Mouse (Mus musculus) heart, embryonic 16.5 days (tissue): ENCODE measurements at regions not wholly inside any gene's neighbourhood (a gene's known extent, or its start where the extent isn't known, plus 50 kb on each side); places are given as distances from the start of the nearest gene placed in this dataset.

Experiments
- ATAC-seq: fragments of 200-750 bp; cut with Nextera tagmentation; replicated peaks from 2 replicates; pipeline ENCODE4 v1.8.0; 2017; ENCODE audit warnings: moderate number of reproducible peaks; ENCODE audit not compliant: insufficient read depth, low FRiP score; ENCODE audit errors: extremely low read depth
- H3K27ac ChIP-seq: fragments of 300-500 bp; sonication (generic); 2 replicates; pipeline ENCODE4 v1.5.1; 2014; ENCODE audit warnings: mild to moderate bottlenecking, low read length, control low read depth, moderate library complexity
- H3K27me3 ChIP-seq: fragments of 300-500 bp; sonication (generic); 2 replicates; pipeline ENCODE4 v1.6.1; 2014; ENCODE audit warnings: low read length, mixed read lengths; ENCODE audit not compliant: control insufficient read depth, insufficient read depth
- H3K36me3 ChIP-seq: fragments of 300-500 bp; sonication (generic); 2 replicates; pipeline ENCODE4 v1.6.1; 2014; ENCODE audit not compliant: control insufficient read depth, insufficient read depth
- H3K4me1 ChIP-seq: fragments of 300-500 bp; sonication (generic); 2 replicates; pipeline ENCODE4 v1.6.1; 2014; ENCODE audit warnings: low read length, mixed read lengths; ENCODE audit not compliant: control insufficient read depth, insufficient read depth
- H3K4me2 ChIP-seq: fragments of 300-500 bp; sonication (generic); 2 replicates; pipeline ENCODE4 v1.6.1; 2014; ENCODE audit warnings: low read depth, mild to moderate bottlenecking, control low read depth, low read length
- H3K4me3 ChIP-seq: fragments of 300-500 bp; sonication (generic); 2 replicates; pipeline ENCODE4 v1.5.1; 2014; ENCODE audit warnings: mild to moderate bottlenecking, control low read depth, low read length
- H3K9ac ChIP-seq: fragments of 300-500 bp; sonication (generic); 2 replicates; pipeline ENCODE4 v1.6.1; 2014; ENCODE audit warnings: low read length, control low read depth
- H3K9me3 ChIP-seq: fragments of 300-500 bp; sonication (generic); replicated peaks from 2 replicates; pipeline ENCODE4 v1.6.1; 2016; ENCODE audit warnings: low read length; ENCODE audit not compliant: control insufficient read depth
- WGBS: fragments of 180-500 bp; shearing (Covaris S2); extraction: QIAGEN DNeasy Blood & Tissue Kit; methylation state at CpG from one replicate; pipeline ENCODE4 v1.1.7; 2014; 5-methylcytosine and 5-hydroxymethylcytosine counted together

DNA sequence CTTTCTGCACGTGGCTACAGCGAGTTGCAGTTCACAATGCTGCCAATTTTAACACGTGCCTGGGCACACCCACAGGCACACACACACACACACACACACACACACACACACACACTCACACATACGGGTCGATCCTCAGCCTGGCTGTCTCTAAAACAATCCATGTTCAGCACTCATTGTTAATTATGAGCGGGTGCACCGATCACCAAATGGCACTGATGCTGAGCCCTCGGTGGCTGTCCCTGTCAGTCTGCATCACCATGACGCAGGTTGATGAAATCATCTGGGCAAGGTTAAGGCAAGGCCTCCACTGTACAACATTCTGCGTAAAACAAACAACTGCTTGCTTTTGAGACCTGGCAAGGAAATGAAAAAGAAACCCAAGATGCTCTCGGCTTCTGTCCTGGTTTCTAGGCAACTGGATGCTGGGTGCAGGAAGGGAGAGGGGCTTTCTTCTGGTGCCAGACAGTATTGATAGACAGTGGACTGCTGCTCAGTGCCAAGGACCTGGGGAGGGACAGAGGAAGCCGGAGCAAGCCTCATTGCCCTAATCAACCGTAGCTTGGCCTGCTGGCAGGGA, 187.3 kb downstream of the Wdr11 start:
- Histone ChIP-seq H3K36me3 (no peaks in the 10 kb centered on the region), H3K27me3 (peaks cover 4% of the 10 kb centered on the region), H3K4me1 (0 out of 2 replicates have a peak, but pooled peaks cover 7% of the 10 kb centered on the region), H3K27ac (no peak overlapping the region), H3K9me3 (no peaks in the 10 kb centered on the region), H3K4me2 (no peak overlapping the region), H3K9ac (no peak overlapping the region), H3K4me3 (no peak overlapping the region)
- no peak for ATAC-seq
- 58% methylated on average over 13 of the region's 13 CpGs for WGBS

DNA sequence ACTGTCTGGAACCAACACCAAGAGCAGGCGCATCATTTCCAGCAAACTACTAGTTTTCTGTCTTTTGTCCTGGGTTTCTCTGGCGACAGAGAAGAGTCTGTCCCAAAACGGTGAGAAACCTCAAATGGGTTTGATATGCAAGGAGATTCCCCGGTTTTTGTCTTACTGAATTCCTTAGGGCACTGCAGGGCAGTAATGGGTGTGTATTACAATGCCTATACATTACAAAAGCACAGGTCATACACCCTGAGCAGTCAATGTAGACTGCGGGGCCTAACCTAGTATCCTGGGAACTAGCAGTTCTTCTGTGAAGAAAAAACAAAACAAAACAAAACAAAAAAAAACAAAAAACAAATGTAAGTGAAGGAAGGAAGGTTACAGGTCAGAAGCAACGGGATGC, 188.3 kb downstream of the Wdr11 start:
- H3K9me3 ChIP-seq: no peaks in the 10 kb centered on the region
- H3K4me3 ChIP-seq: no peak overlapping the region
- no peak overlapping the region for H3K9ac ChIP-seq
- no peak overlapping the region for H3K4me2 ChIP-seq
- H3K27ac ChIP-seq: no peak overlapping the region
- ATAC-seq: no peak
- no peaks in the 10 kb centered on the region for H3K36me3 ChIP-seq
- 0 out of 2 replicates have a peak, but pooled peaks cover 2% of the 10 kb centered on the region for H3K4me1 ChIP-seq
- WGBS: 79% methylated on average over 6 of the region's 6 CpGs
- H3K27me3 ChIP-seq: peaks cover 4% of the 10 kb centered on the region

DNA sequence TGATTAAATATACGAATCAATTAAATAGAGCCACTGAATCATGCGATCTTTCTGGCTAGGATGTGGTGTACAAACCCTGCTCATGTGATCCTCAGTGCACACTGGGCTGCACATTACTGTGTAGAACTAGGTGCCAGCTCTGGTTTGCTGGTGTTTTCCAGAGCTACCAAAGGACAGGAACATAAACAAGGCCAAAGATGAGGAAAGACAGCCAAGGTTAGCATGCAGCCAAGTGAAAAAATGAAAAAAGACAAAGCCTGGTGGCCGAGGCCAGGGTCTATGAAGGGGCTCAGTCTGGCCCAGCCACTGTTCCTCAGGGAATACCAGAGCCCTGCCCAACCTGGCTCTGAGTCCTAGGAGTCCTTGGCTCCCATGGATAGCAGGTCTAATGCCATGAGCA, 190.1 kb downstream of the Wdr11 start:
- H3K4me3 ChIP-seq: no peak overlapping the region
- WGBS: 71% methylated on average over 3 of the region's 3 CpGs
- ATAC-seq: no peak

DNA sequence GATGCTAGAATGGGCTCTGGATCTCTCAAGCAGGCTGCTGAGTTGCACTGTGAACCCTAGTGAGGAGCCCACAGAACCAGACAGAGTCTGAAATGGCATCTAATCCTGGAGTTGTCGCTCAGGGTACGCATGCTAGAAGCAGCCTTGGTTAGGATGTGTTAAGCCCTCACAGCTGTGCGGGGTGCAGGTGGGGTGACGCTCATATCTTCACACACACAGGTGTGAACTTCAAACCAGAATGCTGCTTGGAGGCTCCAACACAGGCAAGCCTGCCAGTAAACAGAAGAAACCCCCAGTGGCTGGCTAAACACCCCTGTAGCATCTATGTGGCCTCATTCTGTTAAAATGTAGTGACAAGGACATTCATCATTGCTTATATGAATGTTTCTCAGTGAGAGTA, 193.3 kb downstream of the Wdr11 start:
- H3K4me3 ChIP-seq: no peak overlapping the region

More for the DNA sequence above, 190.1 kb downstream of the Wdr11 start:
- no peaks in the 10 kb centered on the region for H3K27me3 ChIP-seq
- no peak overlapping the region for H3K27ac ChIP-seq
- no peak overlapping the region for H3K9ac ChIP-seq
- H3K9me3 ChIP-seq: no peaks in the 10 kb centered on the region
- H3K4me2 ChIP-seq: no peak overlapping the region
- peaks cover 4% of the 10 kb centered on the region for H3K4me1 ChIP-seq
- no peaks in the 10 kb centered on the region for H3K36me3 ChIP-seq

DNA sequence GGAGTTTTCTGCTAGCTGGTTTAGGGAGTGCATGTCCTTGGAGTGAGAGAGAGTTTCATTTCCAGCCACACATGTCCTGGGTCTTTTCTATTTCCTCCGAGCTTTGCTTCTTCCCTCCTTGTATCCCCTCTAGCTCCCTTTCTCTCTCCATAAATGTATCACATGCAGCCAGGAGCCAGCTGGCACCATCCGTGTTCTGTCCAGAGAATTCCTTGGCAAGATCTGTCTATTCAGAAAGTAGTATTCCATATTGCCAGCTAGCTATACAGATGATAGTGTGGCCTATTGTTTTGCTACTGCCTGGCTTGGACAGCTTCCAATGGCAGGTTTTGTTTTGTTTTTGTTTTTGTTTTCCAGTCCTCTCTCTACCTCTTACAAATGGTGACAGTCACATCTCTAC, 195.3 kb downstream of the Wdr11 start:
- H3K4me2 ChIP-seq: no peak overlapping the region
- H3K9me3 ChIP-seq: no peaks in the 10 kb centered on the region
- 45% methylated on average over 2 of the region's 2 CpGs for WGBS
- H3K27ac ChIP-seq: no peak overlapping the region
- no peaks in the 10 kb centered on the region for H3K27me3 ChIP-seq
- ATAC-seq: no peak
- H3K36me3 ChIP-seq: no peaks in the 10 kb centered on the region
- no peak overlapping the region for H3K4me3 ChIP-seq
- H3K9ac ChIP-seq: no peak overlapping the region
- peaks cover 6% of the 10 kb centered on the region for H3K4me1 ChIP-seq

More for the DNA sequence above, 193.3 kb downstream of the Wdr11 start:
- H3K9ac ChIP-seq: no peak overlapping the region
- no peak overlapping the region for H3K4me2 ChIP-seq
- no peaks in the 10 kb centered on the region for H3K9me3 ChIP-seq
- ATAC-seq: 0 out of 2 replicates have a peak, but pooled peaks have one; percentile 41
- WGBS: 74% methylated on average over 4 of the region's 4 CpGs
- H3K27ac ChIP-seq: no peak overlapping the region
- H3K4me1 ChIP-seq: peaks cover 6% of the 10 kb centered on the region
- no peaks in the 10 kb centered on the region for H3K36me3 ChIP-seq
- no peaks in the 10 kb centered on the region for H3K27me3 ChIP-seq

DNA sequence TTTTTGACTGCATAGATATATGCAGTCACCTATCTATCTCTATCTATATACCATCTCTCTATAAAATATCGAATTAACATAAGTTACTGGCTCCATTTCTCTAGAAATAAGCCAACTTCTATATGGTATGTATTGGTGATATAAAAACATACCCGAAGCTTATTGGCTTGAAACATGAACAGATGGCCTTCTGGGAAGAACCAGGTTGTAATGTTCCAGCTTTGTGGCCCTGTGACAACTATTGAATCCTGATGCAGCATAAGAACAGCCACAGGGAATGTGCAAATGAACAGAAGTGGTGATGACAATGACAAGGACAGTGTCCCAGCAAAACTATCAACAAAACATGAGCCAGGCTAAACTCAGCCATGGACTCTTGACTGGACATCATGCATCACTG, 196.1 kb downstream of the Wdr11 start:
- 88% methylated on average over 2 of the region's 2 CpGs for WGBS

DNA sequence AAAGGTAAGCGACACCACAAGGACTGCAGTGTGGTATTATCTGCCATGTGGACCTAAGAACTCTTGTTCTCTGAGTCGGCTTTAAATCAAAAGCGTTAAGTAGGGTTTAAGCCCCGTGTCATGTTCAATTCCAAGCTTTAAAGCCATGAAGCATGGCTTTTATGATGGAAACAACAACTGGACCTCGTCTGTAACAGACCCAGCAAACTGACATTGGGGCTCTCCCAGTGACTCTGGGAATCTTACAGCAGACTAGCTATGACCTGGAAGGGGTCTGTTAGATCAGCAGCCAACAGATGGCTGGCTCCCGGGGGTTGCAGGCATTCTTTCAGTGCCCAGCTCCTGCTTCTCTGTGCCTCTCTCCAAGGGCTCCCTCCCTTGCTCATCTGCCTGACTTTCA, 197.8 kb downstream of the Wdr11 start:
- ATAC-seq: no peak
- Histone ChIP-seq H3K27ac (no peak overlapping the region), H3K4me2 (no peak overlapping the region), H3K27me3 (no peaks in the 10 kb centered on the region), H3K4me1 (peaks cover 6% of the 10 kb centered on the region), H3K9ac (no peak overlapping the region), H3K4me3 (no peak overlapping the region), H3K36me3 (no peaks in the 10 kb centered on the region), H3K9me3 (no peaks in the 10 kb centered on the region)
- WGBS: 50% methylated on average over 6 of the region's 6 CpGs

More for the DNA sequence above, 196.1 kb downstream of the Wdr11 start:
- no peak for ATAC-seq
- Histone ChIP-seq H3K27me3 (no peaks in the 10 kb centered on the region), H3K9me3 (no peaks in the 10 kb centered on the region), H3K9ac (no peak overlapping the region), H3K4me1 (peaks cover 6% of the 10 kb centered on the region), H3K4me3 (no peak overlapping the region), H3K36me3 (no peaks in the 10 kb centered on the region), H3K4me2 (no peak overlapping the region), H3K27ac (no peak overlapping the region)

DNA sequence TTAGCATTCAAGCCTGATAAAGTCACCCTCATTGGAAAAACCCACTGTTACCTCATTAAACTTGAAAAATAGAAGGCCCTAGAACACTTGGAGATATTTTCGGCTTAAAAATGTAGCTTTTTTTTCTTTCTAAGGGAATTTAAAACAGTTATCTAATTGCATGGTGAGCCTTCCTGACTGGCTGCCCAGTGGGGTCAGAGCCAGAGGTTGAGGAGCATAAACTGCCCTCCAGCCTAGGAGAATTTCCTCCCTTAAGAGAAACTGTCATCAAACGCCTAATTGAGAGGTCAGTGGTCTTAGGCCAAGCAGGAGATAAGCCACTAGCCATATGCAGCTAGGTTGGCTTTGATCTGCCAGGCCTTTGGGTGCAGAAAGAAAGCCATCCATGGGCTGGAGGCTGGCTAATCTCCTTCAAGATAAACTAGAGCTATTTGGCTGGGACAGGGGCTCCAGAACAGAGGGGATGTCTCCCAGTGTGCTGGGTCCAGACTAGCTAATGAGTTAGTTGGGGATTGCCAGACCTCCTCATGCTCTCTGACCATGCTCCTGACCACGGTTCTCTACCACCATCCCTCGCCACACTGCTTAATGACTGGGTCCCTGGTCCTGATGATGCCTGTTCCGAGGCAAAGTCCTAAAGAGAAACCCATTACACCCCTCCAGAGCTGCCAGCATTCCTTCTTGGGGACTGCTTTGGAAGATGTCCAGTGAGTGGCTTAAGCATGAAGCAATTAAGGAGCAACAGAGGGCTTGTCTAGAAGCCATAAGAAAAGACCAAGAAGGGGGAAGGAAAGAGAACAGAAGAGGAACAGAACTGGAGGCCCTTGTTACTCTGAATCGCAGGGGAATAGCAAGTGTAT, 199.2 kb downstream of the Wdr11 start:
- Histone ChIP-seq H3K4me2 (no peak overlapping the region), H3K4me3 (no peak overlapping the region), H3K9ac (no peak overlapping the region), H3K9me3 (no peaks in the 10 kb centered on the region), H3K36me3 (no peaks in the 10 kb centered on the region), H3K27ac (peak overlapping the region; percentile 3; the same call in 1 of the 2 replicates), H3K27me3 (no peaks in the 10 kb centered on the region), H3K4me1 (peaks cover 6% of the 10 kb centered on the region)
- no peak; the same call in 1 of the 2 replicates for ATAC-seq
- 41% methylated on average over 6 of the region's 6 CpGs for WGBS

DNA sequence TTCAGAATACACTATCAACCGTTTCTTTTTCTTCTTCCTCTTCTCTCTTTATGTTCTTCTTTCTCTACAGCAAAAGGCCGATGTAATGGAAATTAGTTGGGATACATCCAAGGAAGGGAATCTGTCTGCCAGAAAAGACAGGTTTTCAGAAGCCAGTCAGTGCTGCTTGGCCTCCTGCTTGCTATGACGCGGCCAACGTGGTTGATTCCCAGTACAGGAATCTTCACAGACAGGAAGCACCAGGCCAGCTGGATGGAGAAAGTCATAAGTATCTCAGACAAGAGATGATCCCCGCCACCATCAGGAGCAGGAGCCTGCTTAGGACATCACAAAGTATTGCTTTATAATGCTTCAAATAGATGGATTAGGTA, 199.8 kb downstream of the Wdr11 start:
- WGBS: 72% methylated on average over 6 of the region's 6 CpGs
- peaks cover 6% of the 10 kb centered on the region for H3K4me1 ChIP-seq
- no peaks in the 10 kb centered on the region for H3K36me3 ChIP-seq
- H3K27ac ChIP-seq: no peak overlapping the region
- H3K27me3 ChIP-seq: no peaks in the 10 kb centered on the region
- no peak overlapping the region for H3K4me2 ChIP-seq
- no peaks in the 10 kb centered on the region for H3K9me3 ChIP-seq
- H3K4me3 ChIP-seq: no peak overlapping the region
- no peak for ATAC-seq
- H3K9ac ChIP-seq: no peak overlapping the region
